Mouse (Mus musculus) CH12.LX (cell line): Measurements from ENCODE around the gene Rbms2. TPM values are rescaled to one million over a fixed set of nuclear protein-coding genes. Genes with fewer than 3 reads are reported as not detected.

ENCODE experiments used
- DNase-seq: peaks from one replicate; pipeline ENCODE4 v3.0.0-alpha.2; 2013; ENCODE audit errors: extremely low read depth
- H3K27ac ChIP-seq: 2 replicates; pipeline ENCODE4 v1.5.1; 2012; ENCODE audit warnings: low read depth, mild to moderate bottlenecking, control low read depth, moderate library complexity; ENCODE audit not compliant: insufficient read depth
- H3K27me3 ChIP-seq: replicated peaks from 2 replicates; pipeline ENCODE3; 2012; ENCODE audit warnings: inconsistent platforms
- H3K36me3 ChIP-seq, 2 experiments: replicated peaks in 1 of 2; 2 replicates each; pipeline versions ENCODE3 to v1.6.1; 2012; ENCODE audit warnings: inconsistent platforms in 1 of 2, low read length in 1 of 2, mild to moderate bottlenecking in 1 of 2, mixed read lengths in 1 of 2, moderate library complexity in 1 of 2; ENCODE audit not compliant: control insufficient read depth in 1 of 2, insufficient read depth in 1 of 2
- H3K4me1 ChIP-seq, 2 experiments: 2 replicates each; pipeline ENCODE4 v1.6.1; 2012; ENCODE audit warnings: inconsistent platforms in 1 of 2, moderate library complexity in 1 of 2; ENCODE audit not compliant: insufficient read depth in 2 of 2, control insufficient read depth in 1 of 2
- H3K4me2 ChIP-seq: 2 replicates; pipeline ENCODE4 v1.6.1; 2012; ENCODE audit warnings: low read depth, mild to moderate bottlenecking, control low read depth; ENCODE audit not compliant: poor library complexity, insufficient read depth, severe bottlenecking
- H3K4me3 ChIP-seq, 3 experiments: fragments of 150-350 bp in 1 of 3; sonication (generic) in 1 of 3; replicated peaks in 1 of 3; 2 replicates each; pipeline versions ENCODE3 to v1.5.1; 2011 to 2012; ENCODE audit warnings: low read depth in 2 of 3, low read length in 2 of 3, mild to moderate bottlenecking in 2 of 3, moderate library complexity in 2 of 3, control low read depth in 1 of 3, improper control_type of control experiment in 1 of 3, inconsistent platforms in 1 of 3, mixed read lengths in 1 of 3; ENCODE audit not compliant: poor library complexity in 1 of 3
- H3K79me2 ChIP-seq: replicated peaks from 2 replicates; pipeline ENCODE4 v1.6.1; 2012; ENCODE audit warnings: mild to moderate bottlenecking, moderate library complexity; ENCODE audit not compliant: control insufficient read depth, poor library complexity, insufficient read depth, severe bottlenecking; ENCODE audit errors: extremely low read depth
- H3K9ac ChIP-seq: 2 replicates; pipeline ENCODE4 v1.6.1; 2012; ENCODE audit warnings: low read depth, mild to moderate bottlenecking, control low read depth, moderate library complexity; ENCODE audit not compliant: insufficient read depth
- H3K9me3 ChIP-seq: replicated peaks from 2 replicates; pipeline ENCODE3; 2012; ENCODE audit warnings: low read length, inconsistent platforms, mixed read lengths
- CHD1 ChIP-seq: IDR thresholded peaks from 2 replicates; pipeline ENCODE4 v1.6.1; 2012; ENCODE audit warnings: low read depth, low read length, improper control_type of control experiment, inconsistent platforms
- CTCF ChIP-seq, 2 experiments: IDR thresholded peaks in 1 of 2; conservative IDR thresholded peaks in 1 of 2; 2 replicates each; pipeline ENCODE4 v1.5.1; 2011 to 2012; ENCODE audit warnings: low read depth in 2 of 2, low read length in 2 of 2, improper control_type of control experiment in 1 of 2, inconsistent platforms in 1 of 2, mild to moderate bottlenecking in 1 of 2, moderate library complexity in 1 of 2
- ETS1 ChIP-seq: conservative IDR thresholded peaks from 2 replicates; pipeline ENCODE4 v1.6.1; 2012; ENCODE audit warnings: low read depth, mild to moderate bottlenecking, inconsistent platforms, low read length, improper control_type of control experiment, moderate library complexity
- JUND ChIP-seq: conservative IDR thresholded peaks from 2 replicates; pipeline ENCODE4 v1.6.1; 2011; ENCODE audit warnings: low read depth, low read length, improper control_type of control experiment
- MAFK ChIP-seq: IDR thresholded peaks from 2 replicates; pipeline ENCODE4 v1.6.1; 2011; ENCODE audit warnings: low read length, improper control_type of control experiment; ENCODE audit not compliant: insufficient replicate concordance
- MAZ ChIP-seq: IDR thresholded peaks from 2 replicates; pipeline ENCODE4 v1.6.1; 2012; ENCODE audit warnings: low read depth, mild to moderate bottlenecking, inconsistent platforms, low read length, improper control_type of control experiment, moderate library complexity
- MXI1 ChIP-seq: IDR thresholded peaks from 2 replicates; pipeline ENCODE4 v1.6.1; 2011; ENCODE audit warnings: mild to moderate bottlenecking, low read depth, low read length, improper control_type of control experiment
- MYC ChIP-seq: IDR thresholded peaks from 2 replicates; pipeline ENCODE4 v1.6.1; 2011; ENCODE audit warnings: low read depth, mild to moderate bottlenecking, improper control_type of control experiment, low read length
- POLR2A ChIP-seq: IDR thresholded peaks from 2 replicates; pipeline ENCODE4 v1.6.1; 2011; ENCODE audit warnings: low read depth, mild to moderate bottlenecking, improper control_type of control experiment, low read length
- POLR2AphosphoS2 ChIP-seq: IDR thresholded peaks from 2 replicates; pipeline ENCODE4 v1.6.1; 2011; ENCODE audit warnings: low read depth, low read length, improper control_type of control experiment
- SIN3A ChIP-seq: IDR thresholded peaks from 2 replicates; pipeline ENCODE4 v1.6.1; 2012; ENCODE audit warnings: low read length, improper control_type of control experiment, inconsistent platforms
- TBP ChIP-seq: conservative IDR thresholded peaks from 2 replicates; pipeline ENCODE4 v1.6.1; 2011; ENCODE audit warnings: low read depth, low read length, improper control_type of control experiment
- TCF12 ChIP-seq: IDR thresholded peaks from 2 replicates; pipeline ENCODE4 v1.6.1; 2014; ENCODE audit warnings: low read depth, mild to moderate bottlenecking, inconsistent platforms, low read length, improper control_type of control experiment
- UBTF ChIP-seq: IDR thresholded peaks from 2 replicates; pipeline ENCODE4 v1.6.1; 2012; ENCODE audit warnings: low read depth, mild to moderate bottlenecking, inconsistent platforms, low read length, improper control_type of control experiment, moderate library complexity
- USF2 ChIP-seq: conservative IDR thresholded peaks from 2 replicates; pipeline ENCODE4 v1.6.1; 2011; ENCODE audit warnings: low read depth, low read length, improper control_type of control experiment
- ZMIZ1 ChIP-seq: IDR thresholded peaks from 2 replicates; pipeline ENCODE4 v1.6.1; 2012; ENCODE audit warnings: low read depth, mild to moderate bottlenecking, inconsistent platforms, low read length, improper control_type of control experiment
- dilution Hi-C: fragments of 300-500 bp; cut with MboI; formaldehyde crosslinking; loops from 2 replicates; pipeline ENCODE4 v1.14.3; 2020; ENCODE audit warnings: low sequenced_read_pairs; ENCODE audit not compliant: extremely low pct_unique_long_range_greater_than_20kb, extremely low pct_ligation_motif_present
- in situ Hi-C: fragments of 300-500 bp; cut with MboI; formaldehyde crosslinking; loops from 3 replicates; pipeline ENCODE4 v1.14.3; 2019; ENCODE audit warnings: low sequenced_read_pairs, low pct_ligation_motif_present, low pct_unique_long_range_greater_than_20kb, mixed read lengths
- polyA plus RNA-seq: library from polyadenylated mRNA; unstranded; fragments of >175 nt; gene quantifications from 2 replicates; pipeline ENCODE4 v1.2.1, GENCODE M21; 2012; ENCODE audit warnings: low read depth; ENCODE audit not compliant: insufficient read length
- total RNA-seq, 2 experiments: library from RNA; depleted of rRNA; stranded (reverse); fragments of 300-350 nt in 1 of 2; fragments of >200 nt in 1 of 2; gene quantifications; 2 replicates each; pipeline ENCODE4 v1.2.3; 2012 to 2014

The Rbms2 gene
- total and polyA plus RNA-seq, 3 experiments, result 9.1 to 36.6 (median 9.8) TPM

GRCm38 (mm10) chr10:128086391-128086790 lies 93.7 kb downstream of the Rbms2 start:
- in situ Hi-C loops (no loop called here), dilution Hi-C loops (no loop called here)
- peaks cover 46 to 61% of the 10 kb centered on the region in 2 experiments for H3K36me3 ChIP-seq
- H3K79me2 ChIP-seq, result peaks cover 35% of the 10 kb centered on the region
- H3K27me3 ChIP-seq, result no peaks in the 10 kb centered on the region
- H3K9me3 ChIP-seq, result no peaks in the 10 kb centered on the region
- TF ChIP-seq CTCF (conservative IDR thresholded peaks at IDR 0.05 in 1 of 2, IDR thresholded peaks at IDR 0.05 in 1 of 2; ENCODE audit: low read depth in 2 of 2, low read length in 2 of 2), result peak; percentile 49 to 57; a peak in 3 of 4 replicates
- TF ChIP-seq UBTF, result no peak
- no peak overlapping the region for H3K27ac ChIP-seq
- H3K4me1 ChIP-seq, result peaks cover 3 to 62% of the 10 kb centered on the region in 2 experiments; a peak in 3 of 4 replicates
- H3K4me3 ChIP-seq, result no peak overlapping the region
- no peak overlapping the region for H3K4me2 ChIP-seq
- no peak overlapping the region for H3K9ac ChIP-seq
- peak; percentile 59 for DNase-seq

- dilution Hi-C loops, result no loop called here
- Histone ChIP-seq H3K27ac (no peak overlapping the region), H3K4me1 (peaks cover 3 to 44% of the 10 kb centered on the region in 2 experiments; a peak in 3 of 4 replicates), H3K9ac (peak overlapping the region; percentile 98), H3K36me3 (peaks cover 37 to 49% of the 10 kb centered on the region in 2 experiments), H3K4me3 (peak overlapping the region; percentile 94 to 98 (median 97)), H3K9me3 (no peaks in the 10 kb centered on the region), H3K27me3 (no peaks in the 10 kb centered on the region), H3K4me2 (peak overlapping the region; percentile 27; the same call in 1 of the 2 replicates), H3K79me2 (peaks cover 35% of the 10 kb centered on the region)
- TF ChIP-seq ETS1 (no peak), TBP (no peak), POLR2A (no peak), ZMIZ1 (no peak), POLR2AphosphoS2 (no peak), JUND (no peak), MAFK (no peak), USF2 (no peak), TCF12 (no peak), MAZ (no peak)
- in situ Hi-C loops, result no loop called here
- no peak for DNase-seq
Observed at GRCm38 (mm10) chr10:128084160-128084559, 95.9 kb downstream of the Rbms2 start.

- Histone ChIP-seq H3K9ac (peak overlapping the region; percentile 98), H3K4me2 (peak overlapping the region; percentile 27; the same call in 1 of the 2 replicates), H3K9me3 (no peaks in the 10 kb centered on the region), H3K79me2 (peaks cover 35% of the 10 kb centered on the region), H3K27ac (peak overlapping the region; percentile 58; the same call in 1 of the 2 replicates), H3K27me3 (no peaks in the 10 kb centered on the region), H3K36me3 (peaks cover 32 to 45% of the 10 kb centered on the region in 2 experiments), H3K4me3 (peak overlapping the region; percentile 94 to 98 (median 97)), H3K4me1 (peaks cover 3 to 40% of the 10 kb centered on the region in 2 experiments; a peak in 3 of 4 replicates)
- dilution Hi-C loops, result no loop called here
- TF ChIP-seq MXI1 (peak; percentile 15; the same call in 1 of the 2 replicates), SIN3A (peak; percentile 23; the same call in 1 of the 2 replicates), CHD1 (no peak), MYC (no peak)
- DNase-seq, result no peak
- in situ Hi-C loops, result no loop called here
Observed at GRCm38 (mm10) chr10:128083688-128084087, 96.4 kb downstream of the Rbms2 start.
